Mouse (Mus musculus): Measurements from ENCODE around the gene Scgb1c1.

The Scgb1c1 gene

GRCm38 (mm10) chr7:140834968-140835757 lies 10.2 kb upstream of the Scgb1c1 start, which contains the start of gene Urah:
Urah (plus strand) TSS chr7:140835018.
- ChIA-PET CTCF (interaction anchor here (0.6 to 2.1 kb wide), 12 partner anchors 10 to 690 kb away, joined by 3 to 13 read pairs (median 4); partner anchors contain the start of genes Scgb1c1 (in 3 of the 4) and Zfp941 (in 1 of the 4)), POLR2A (interaction anchor here (0.5 to 2.7 kb wide), 19 partner anchors 8 to 748 kb away, joined by 3 to 16 read pairs (median 3); partner anchors contain the start of genes Zfp941 (in 3 of the 4), Echs1 (in 1 of the 4), Gm45785 (in 1 of the 4) and Rassf7 (in 1 of the 4))

GRCm38 (mm10) chr7:140835758-140836087 lies 9.6 kb upstream of the Scgb1c1 start:
- CTCF ChIA-PET = interaction anchor here (0.6 to 2.1 kb wide), 9 partner anchors 9 to 691 kb away, joined by 3 to 13 read pairs (median 5); partner anchors contain the start of gene Scgb1c1 (in 2 of the 4)

DNA sequence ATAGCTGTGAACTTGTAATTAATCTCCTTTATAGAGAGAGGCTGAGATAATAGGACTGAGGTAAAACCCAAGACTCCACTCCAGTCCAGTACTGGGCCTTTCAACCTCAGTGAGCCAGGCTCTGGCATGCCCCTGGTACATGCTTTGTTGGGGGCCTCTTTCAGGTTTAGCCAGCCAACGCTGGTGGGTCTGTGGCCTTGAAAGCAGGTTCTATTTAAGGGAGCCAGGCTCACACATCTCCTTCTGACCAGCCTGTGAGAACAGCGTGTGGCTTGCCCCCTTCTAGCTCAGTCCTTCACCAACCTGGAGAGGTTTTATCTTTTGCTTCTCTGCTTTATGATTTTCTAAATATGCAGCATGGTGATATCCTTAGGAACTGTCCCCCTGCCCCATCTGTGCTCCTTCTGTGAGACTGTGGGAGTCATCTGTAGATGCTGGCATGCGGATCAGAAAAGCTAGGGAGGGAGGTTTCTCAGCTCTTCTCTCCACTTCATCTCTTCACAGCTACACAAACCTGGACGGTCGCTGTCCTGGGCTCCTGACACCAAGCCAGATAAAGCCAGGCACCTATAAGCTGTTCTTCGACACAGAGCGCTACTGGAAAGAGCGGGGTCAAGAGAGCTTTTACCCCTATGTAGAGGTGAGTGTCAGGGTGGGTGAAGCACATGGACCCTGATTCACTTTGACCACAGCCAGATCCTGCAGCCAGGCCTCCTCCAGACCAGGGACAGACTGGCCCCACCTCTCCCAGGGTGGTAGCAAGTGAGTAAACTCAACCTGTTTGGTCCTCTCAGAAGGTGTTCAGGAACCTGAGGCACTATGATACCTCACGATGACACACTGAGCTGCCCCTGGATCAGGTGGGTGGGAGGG lies 8.9 kb upstream of the Scgb1c1 start:
- CTCF ChIA-PET = interaction anchor here in 3 of 4 experiments (0.7 to 2.1 kb wide), 5 partner anchors 8 to 67 kb away, joined by 3 to 13 read pairs (median 9); partner anchors contain the start of genes Scgb1c1 (in 2 of the 3) and Zfp941 (in 1 of the 3)

More at GRCm38 (mm10) chr7:140835758-140836087, 9.6 kb upstream of the Scgb1c1 start:
- POLR2A ChIA-PET = interaction anchor here in 3 of 4 experiments (0.5 to 2.7 kb wide), 18 partner anchors 9 to 735 kb away, joined by 3 to 16 read pairs (median 3); partner anchors contain the start of genes Zfp941 (in 3 of the 3), Echs1 (in 1 of the 3), Gm45785 (in 1 of the 3) and Psmd13 (in 1 of the 3)

DNA sequence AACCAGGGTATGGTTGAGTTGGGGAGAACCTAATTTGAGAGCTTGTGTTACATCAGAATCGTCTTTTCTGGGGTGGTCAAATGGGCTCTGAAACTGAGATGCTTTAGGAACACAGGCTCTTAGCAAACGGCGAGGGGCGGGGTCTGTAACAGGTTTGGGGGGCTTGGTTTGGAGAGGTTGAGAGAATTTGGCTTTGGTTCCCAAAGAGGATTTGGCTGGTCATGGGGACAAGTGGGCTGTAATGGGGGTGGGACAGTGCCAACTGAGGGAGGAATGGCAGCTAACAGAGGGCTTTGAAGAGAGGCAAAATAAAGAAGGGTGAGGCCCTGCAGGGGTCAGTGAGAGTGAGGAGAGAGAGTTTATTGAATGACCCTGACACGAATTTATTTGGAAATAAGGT lies 5.8 kb upstream of the Scgb1c1 start:
- ChIA-PET POLR2A (interaction anchor here in 1 of 4 experiments (1.4 to 4.2 kb wide), 2 partner anchors 18 to 376 kb away, joined by 4 to 33 read pairs; partner anchors contain the start of genes Bet1l, Gm45785, Rassf7 and Ric8a), CTCF (interaction anchor here in 1 of 4 experiments (3.1 kb wide), 1 partner anchor 64 kb away, joined by 22 read pairs; no protein-coding TSS in a partner anchor)

More for the DNA sequence above, 8.9 kb upstream of the Scgb1c1 start:
- POLR2A ChIA-PET = interaction anchor here in 3 of 4 experiments (0.5 to 2.7 kb wide), 8 partner anchors 9 to 120 kb away, joined by 3 to 16 read pairs (median 4); partner anchors contain the start of genes Gm45785 (in 1 of the 3), Psmd13 (in 1 of the 3), Ric8a (in 1 of the 3) and Sirt3 (in 1 of the 3)

DNA sequence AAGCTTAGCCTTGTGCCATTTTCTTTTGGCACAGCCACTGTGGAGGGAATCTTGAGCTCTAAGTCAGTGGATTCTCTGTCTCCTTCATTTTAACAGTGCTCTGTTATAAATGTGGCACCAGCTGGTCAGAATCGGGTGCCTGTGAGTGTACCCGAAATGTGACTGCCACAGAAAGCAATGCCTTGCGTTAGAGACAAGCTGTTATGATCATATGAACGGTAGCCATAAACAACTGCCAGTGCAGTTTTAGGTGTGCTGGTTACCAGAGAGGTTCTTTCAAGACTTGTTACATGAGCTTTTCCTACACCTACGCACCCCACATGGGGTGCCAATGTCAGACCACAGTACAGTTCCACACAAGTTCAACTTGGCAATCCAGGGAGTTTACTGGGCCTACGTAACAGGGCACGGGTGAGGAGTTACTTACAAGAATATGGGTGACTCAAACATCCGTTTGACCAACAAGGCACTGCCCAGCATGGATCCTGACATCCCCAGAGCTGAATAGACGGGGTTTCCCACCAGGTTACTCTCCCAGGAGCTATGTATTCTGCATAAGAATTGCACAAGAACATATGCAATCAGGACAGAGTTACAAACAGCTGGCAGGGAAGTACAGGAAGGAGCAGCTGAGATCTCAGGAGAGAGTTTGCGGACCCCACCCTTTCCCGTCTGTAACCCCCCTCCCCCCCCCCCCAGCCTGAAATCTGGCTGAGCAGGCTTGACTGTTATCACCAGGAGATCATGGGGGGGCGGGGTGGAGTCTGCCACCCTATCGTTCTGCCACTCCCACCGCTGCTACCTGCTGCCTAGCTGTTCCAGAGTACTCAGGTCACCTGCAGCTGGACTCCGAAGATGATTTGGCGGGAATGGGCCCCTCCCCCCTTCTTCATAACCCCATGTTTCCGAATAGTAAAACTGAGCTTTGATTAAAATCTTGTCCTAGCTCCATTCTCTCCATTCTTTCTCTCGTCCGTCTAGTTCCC lies 4.3 kb upstream of the Scgb1c1 start:
- ChIA-PET POLR2A (interaction anchor here in 3 of 4 experiments (0.6 to 4.2 kb wide), 54 partner anchors 8 to 1796 kb away, joined by 3 to 33 read pairs (median 4); partner anchors contain the start of genes Zfp941 (in 3 of the 3), Bet1l (in 2 of the 3), Gm45785 (in 2 of the 3) and Ric8a (in 2 of the 3)), CTCF (interaction anchor here (0.6 to 3.1 kb wide), 19 partner anchors 10 to 1086 kb away, joined by 3 to 22 read pairs (median 4); no protein-coding TSS in a partner anchor)

GRCm38 (mm10) chr7:140843806-140844205 lies 1.5 kb upstream of the Scgb1c1 start:
- ChIA-PET CTCF (interaction anchor here in 2 of 4 experiments (2.6 to 6.3 kb wide), 2 partner anchors 59 kb away, joined by 24 to 50 read pairs; no protein-coding TSS in a partner anchor), POLR2A (interaction anchor here in 2 of 4 experiments (1.4 to 4.2 kb wide), 3 partner anchors 10 to 39 kb away, joined by 3 to 33 read pairs (median 5); partner anchors contain the start of genes Bet1l (in 1 of the 2), Gm45785 (in 1 of the 2) and Ric8a (in 1 of the 2))

GRCm38 (mm10) chr7:140845683-140846082 lies 336 bp downstream of the Scgb1c1 start:
- ChIA-PET CTCF (interaction anchor here (0.6 to 6.3 kb wide), 32 partner anchors 8 to 867 kb away, joined by 3 to 50 read pairs (median 4); partner anchors contain the start of genes Urah (in 2 of the 4), 6430531B16Rik (in 1 of the 4), Gm45785 (in 1 of the 4) and Ric8a (in 1 of the 4)), POLR2A (interaction anchor here in 3 of 4 experiments (0.5 to 1.9 kb wide), 9 partner anchors 8 to 331 kb away, joined by 3 to 19 read pairs (median 5); partner anchors contain the start of genes Bet1l (in 1 of the 3), Gm45785 (in 1 of the 3) and Ric8a (in 1 of the 3))

GRCm38 (mm10) chr7:140846676-140847075 lies 1.3 kb downstream of the Scgb1c1 start:
- POLR2A ChIA-PET = interaction anchor here in 3 of 4 experiments (0.5 to 2.6 kb wide), 11 partner anchors 10 to 223 kb away, joined by 3 to 24 read pairs (median 5); partner anchors contain the start of genes Gm45785 (in 3 of the 3), Ric8a (in 3 of the 3), Bet1l (in 2 of the 3) and Urah (in 1 of the 3)
- CTCF ChIA-PET = interaction anchor here (0.6 to 6.3 kb wide), 9 partner anchors 8 to 330 kb away, joined by 3 to 50 read pairs (median 12); partner anchors contain the start of gene Urah (in 1 of the 4)

- POLR2A ChIA-PET = interaction anchor here in 3 of 4 experiments (0.6 to 2.6 kb wide), 14 partner anchors 9 to 491 kb away, joined by 3 to 24 read pairs (median 5); partner anchors contain the start of genes Gm45785 (in 3 of the 3), Ric8a (in 3 of the 3), Bet1l (in 2 of the 3) and B4galnt4 (in 1 of the 3)
- CTCF ChIA-PET = interaction anchor here (0.5 to 6.3 kb wide), 12 partner anchors 19 to 329 kb away, joined by 3 to 50 read pairs (median 4); no protein-coding TSS in a partner anchor
These were observed 2.6 kb downstream of the Scgb1c1 start, which contains the start of gene Odf3 for GRCm38 (mm10) chr7:140847755-140848580. Odf3 (plus strand) TSS chr7:140847805.

- CTCF ChIA-PET = interaction anchor here in 3 of 4 experiments (0.6 to 6.3 kb wide), 4 partner anchors 54 to 297 kb away, joined by 3 to 50 read pairs (median 4); no protein-coding TSS in a partner anchor
These were observed 3.2 kb downstream of the Scgb1c1 start for GRCm38 (mm10) chr7:140848591-140848990.

DNA sequence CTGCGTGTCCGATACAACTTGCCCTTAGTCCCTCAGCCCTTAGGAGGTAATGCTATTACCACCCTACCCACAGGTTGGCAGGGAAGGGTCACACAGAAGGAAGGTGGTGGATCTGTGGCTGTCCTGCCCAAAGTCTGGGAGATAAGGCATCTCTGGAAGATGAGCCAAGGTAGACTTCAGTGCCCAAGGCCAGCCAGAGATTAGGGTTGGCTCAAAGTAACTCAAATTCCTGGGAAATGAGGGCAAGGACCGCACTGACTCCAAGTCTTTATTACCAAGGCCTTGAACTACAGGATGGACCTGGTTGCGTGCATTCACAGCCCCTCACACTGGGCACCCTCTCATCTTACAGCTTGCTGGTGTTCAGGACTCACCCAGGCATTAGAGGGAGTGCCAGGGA lies 6.6 kb downstream of the Scgb1c1 start:
- CTCF ChIA-PET = interaction anchor here in 1 of 4 experiments (0.6 kb wide), 1 partner anchor 11 kb away, joined by 5 read pairs; no protein-coding TSS in a partner anchor
- POLR2A ChIA-PET = interaction anchor here (0.6 to 3.1 kb wide), 10 partner anchors 10 to 639 kb away, joined by 3 to 15 read pairs (median 4); no protein-coding TSS in a partner anchor

More at GRCm38 (mm10) chr7:140848591-140848990, 3.2 kb downstream of the Scgb1c1 start:
- POLR2A ChIA-PET = interaction anchor here in 3 of 4 experiments (1.0 to 2.6 kb wide), 6 partner anchors 8 to 212 kb away, joined by 3 to 15 read pairs (median 5); partner anchors contain the start of genes Gm45785 (in 2 of the 3), Ric8a (in 2 of the 3), B4galnt4 (in 1 of the 3) and Bet1l (in 1 of the 3)

DNA sequence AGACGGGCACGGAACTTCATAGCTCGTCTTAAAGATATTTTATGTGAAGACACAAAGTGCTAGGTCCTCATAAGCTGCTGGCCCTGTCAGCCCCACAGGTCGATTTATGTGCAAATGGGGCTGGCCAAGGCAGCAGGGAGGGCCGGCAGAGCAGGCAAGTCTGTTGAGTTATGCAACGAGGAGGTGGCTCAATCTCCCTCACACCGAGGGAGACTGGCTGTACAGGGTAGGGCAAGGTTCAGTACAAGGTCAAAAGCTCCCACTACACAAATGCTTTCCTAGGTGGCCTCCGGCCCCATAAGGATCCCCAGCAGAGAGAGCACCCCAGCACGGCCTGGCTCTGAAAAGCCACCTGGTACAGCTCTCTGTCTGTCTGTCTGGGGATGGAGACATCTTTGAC lies 8.0 kb downstream of the Scgb1c1 start:
- CTCF ChIA-PET = interaction anchor here in 2 of 4 experiments (0.5 to 1.5 kb wide), 3 partner anchors 8 to 323 kb away, joined by 3 to 6 read pairs (median 4); partner anchors contain the start of gene Scgb1c1 (in 1 of the 2)
- POLR2A ChIA-PET = interaction anchor here in 3 of 4 experiments (0.5 to 3.1 kb wide), 13 partner anchors 8 to 539 kb away, joined by 3 to 15 read pairs (median 4); partner anchors contain the start of genes Psmd13 (in 1 of the 3), Rassf7 (in 1 of the 3), Scgb1c1 (in 1 of the 3) and Sirt3 (in 1 of the 3)

GRCm38 (mm10) chr7:140854483-140854882 lies 9.1 kb downstream of the Scgb1c1 start:
- CTCF ChIA-PET = interaction anchor here in 2 of 4 experiments (0.5 to 1.5 kb wide), 4 partner anchors 8 to 540 kb away, joined by 3 to 6 read pairs (median 3); partner anchors contain the start of gene Scgb1c1 (in 1 of the 2)
- POLR2A ChIA-PET = interaction anchor here in 3 of 4 experiments (0.8 to 3.1 kb wide), 10 partner anchors 10 to 361 kb away, joined by 3 to 9 read pairs (median 4); partner anchors contain the start of genes Psmd13 (in 1 of the 3), Rassf7 (in 1 of the 3), Scgb1c1 (in 1 of the 3) and Sirt3 (in 1 of the 3)
